Mouse (Mus musculus) kidney, adult 2 months (tissue): Measurements from ENCODE around the gene Osbpl3. TPM values are rescaled to one million over a fixed set of nuclear protein-coding genes. Genes with fewer than 3 reads are reported as not detected.

Experiments
- DNase-seq: peaks from one replicate; pipeline ENCODE4 v3.0.0; 2021
- H3K27ac ChIP-seq: fragments of 200-500 bp; 2 replicates; pipeline ENCODE4 v1.5.1; 2012; ENCODE audit warnings: low read depth, low read length, control low read depth, inconsistent platforms; ENCODE audit not compliant: insufficient read depth
- H3K27me3 ChIP-seq: fragments of 200-500 bp; replicated peaks from 2 replicates; pipeline ENCODE4 v1.6.1; 2012; ENCODE audit warnings: mild to moderate bottlenecking, moderate library complexity, low read length, inconsistent platforms; ENCODE audit not compliant: control insufficient read depth, insufficient read depth
- H3K36me3 ChIP-seq: fragments of 200-500 bp; 2 replicates; pipeline ENCODE4 v1.6.1; 2012; ENCODE audit warnings: mild to moderate bottlenecking, moderate library complexity, low read length, inconsistent platforms; ENCODE audit not compliant: control insufficient read depth, insufficient read depth
- H3K4me1 ChIP-seq: fragments of 200-500 bp; 2 replicates; pipeline ENCODE4 v1.6.1; 2011; ENCODE audit warnings: low read length; ENCODE audit not compliant: control insufficient read depth, insufficient read depth
- H3K4me3 ChIP-seq: fragments of 200-500 bp; 2 replicates; pipeline ENCODE4 v1.5.1; 2011; ENCODE audit warnings: mild to moderate bottlenecking, low read depth, low read length, control low read depth; ENCODE audit not compliant: insufficient read depth
- CTCF ChIP-seq: fragments of 200-500 bp; conservative IDR thresholded peaks from 2 replicates; pipeline ENCODE4 v1.5.1; 2011; ENCODE audit warnings: low read depth, mild to moderate bottlenecking, control low read depth, low read length, moderate library complexity, mixed read lengths; ENCODE audit not compliant: insufficient read depth, insufficient read length
- POLR2A ChIP-seq: fragments of 200-500 bp; IDR thresholded peaks from one replicate; pipeline ENCODE4 v1.6.1; 2011; ENCODE audit warnings: low read depth, low read length, control low read depth
- WGBS: fragments of 180-500 bp; shearing (Covaris S2); methylation state at CpG from one replicate; pipeline ENCODE4 v1.1.7; 2018; 5-methylcytosine and 5-hydroxymethylcytosine counted together
- polyA plus RNA-seq: library from polyadenylated mRNA; depleted of rRNA; stranded (reverse); fragments of >200 nt; gene quantifications from 2 replicates; pipeline ENCODE4 v1.2.3, GENCODE M21; 2012

The Osbpl3 gene
- polyA plus RNA-seq, 1 experiment: 33.0 TPM

DNA sequence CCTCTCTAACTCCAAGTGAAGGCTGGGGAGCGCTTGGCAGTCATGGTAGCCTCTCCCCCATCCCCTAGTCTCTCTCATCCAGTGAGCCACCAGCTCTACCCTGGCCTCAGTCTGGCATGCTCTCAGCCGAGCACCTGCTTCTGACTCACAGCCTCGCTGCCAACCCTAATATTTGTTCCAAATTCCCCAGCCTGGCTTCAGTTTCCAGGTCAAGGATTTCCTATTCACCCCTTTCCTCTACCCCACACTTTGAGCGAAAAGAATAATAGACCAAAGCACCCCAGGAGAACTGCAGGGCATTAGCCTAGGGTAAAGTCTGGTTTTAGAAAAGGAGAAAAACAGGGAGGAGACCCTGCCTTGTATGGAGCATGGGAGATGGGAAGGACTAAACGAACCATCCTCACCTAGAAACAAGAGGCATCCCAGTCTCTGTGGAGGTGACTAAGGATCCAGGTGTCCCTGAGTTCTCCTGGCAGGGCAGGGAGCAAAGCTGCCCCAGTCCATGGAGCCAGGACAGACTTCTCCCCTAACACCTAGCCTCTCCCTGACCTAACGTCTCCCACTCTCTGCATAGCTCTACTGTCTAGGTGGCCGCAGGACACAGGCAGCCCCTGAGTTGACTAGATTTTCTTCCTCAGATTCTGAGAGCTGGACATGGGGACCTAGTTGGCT lies 60.2 kb downstream of the Osbpl3 start:
- peaks cover 50% of the 10 kb centered on the region for H3K4me1 ChIP-seq
- no peaks in the 10 kb centered on the region for H3K36me3 ChIP-seq
- peak overlapping the region; percentile 88 for H3K27ac ChIP-seq
- H3K27me3 ChIP-seq: no peaks in the 10 kb centered on the region
- peak; percentile 65 for DNase-seq
- TF ChIP-seq POLR2A (no peak), CTCF (no peak)
- peak overlapping the region; percentile 39; the same call in 1 of the 2 replicates for H3K4me3 ChIP-seq
- 51% methylated on average over 7 of the region's 7 CpGs for WGBS

DNA sequence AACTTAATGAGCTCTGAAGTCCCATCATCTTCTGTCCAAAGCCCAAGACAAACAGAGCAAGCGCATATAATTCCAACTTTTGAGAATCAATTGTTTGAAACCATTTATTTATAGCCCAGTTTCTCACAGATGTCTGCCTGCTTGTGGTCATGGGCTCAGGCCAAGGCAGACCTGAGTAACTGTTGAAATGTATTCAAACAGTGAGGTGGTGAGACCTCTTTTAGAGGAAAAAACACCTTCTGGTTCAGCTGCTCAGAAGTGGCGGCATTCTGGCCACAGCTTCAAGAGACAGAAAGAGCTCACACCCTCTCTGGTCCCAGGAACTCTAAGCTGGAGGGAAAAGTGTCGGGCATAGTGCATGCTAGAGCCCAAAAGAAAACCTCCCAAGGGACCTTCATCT lies 61.6 kb downstream of the Osbpl3 start:
- peaks cover 48% of the 10 kb centered on the region for H3K4me1 ChIP-seq
- 63% methylated on average over 3 of the region's 3 CpGs for WGBS
- no peak for DNase-seq
- no peaks in the 10 kb centered on the region for H3K27me3 ChIP-seq
- H3K36me3 ChIP-seq: no peaks in the 10 kb centered on the region
- peak overlapping the region; percentile 12; the same call in 1 of the 2 replicates for H3K4me3 ChIP-seq
- H3K27ac ChIP-seq: peak overlapping the region; percentile 46
- TF ChIP-seq CTCF (no peak), POLR2A (no peak)

DNA sequence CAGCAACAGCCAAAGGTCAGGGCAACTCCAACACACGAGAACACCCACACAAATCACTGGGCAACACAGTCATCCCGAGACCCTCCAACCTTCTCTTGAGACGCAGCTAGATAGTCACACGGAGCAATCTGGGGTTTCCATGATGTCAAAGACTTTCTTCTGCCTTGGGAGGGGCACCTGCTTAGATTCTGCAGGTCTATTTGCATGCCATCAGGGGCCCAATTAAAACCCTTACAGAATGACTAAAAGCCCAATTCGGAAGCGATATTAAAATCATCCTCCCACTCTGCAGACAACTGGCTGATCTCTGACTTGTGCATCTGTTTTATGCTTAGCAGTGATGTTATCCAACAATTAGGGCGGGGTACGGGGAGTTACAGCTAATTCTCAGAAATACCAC lies 62.0 kb downstream of the Osbpl3 start:
- Histone ChIP-seq H3K27me3 (no peaks in the 10 kb centered on the region), H3K4me1 (peaks cover 44% of the 10 kb centered on the region), H3K27ac (peak overlapping the region; percentile 46; the same call in 1 of the 2 replicates), H3K4me3 (no peak overlapping the region), H3K36me3 (no peaks in the 10 kb centered on the region)
- no peak for TF ChIP-seq CTCF
- no peak for TF ChIP-seq POLR2A
- no peak for DNase-seq
- 67% methylated on average over 8 of the region's 8 CpGs for WGBS

GRCm38 (mm10) chr6:50391951-50392350 lies 64.0 kb downstream of the Osbpl3 start:
- DNase-seq: no peak
- Histone ChIP-seq H3K27me3 (no peaks in the 10 kb centered on the region), H3K4me3 (no peak overlapping the region), H3K27ac (no peak overlapping the region), H3K36me3 (no peaks in the 10 kb centered on the region), H3K4me1 (peaks cover 30% of the 10 kb centered on the region)
- 89% methylated on average over 3 of the region's 3 CpGs for WGBS
- TF ChIP-seq CTCF (no peak), POLR2A (no peak)

DNA sequence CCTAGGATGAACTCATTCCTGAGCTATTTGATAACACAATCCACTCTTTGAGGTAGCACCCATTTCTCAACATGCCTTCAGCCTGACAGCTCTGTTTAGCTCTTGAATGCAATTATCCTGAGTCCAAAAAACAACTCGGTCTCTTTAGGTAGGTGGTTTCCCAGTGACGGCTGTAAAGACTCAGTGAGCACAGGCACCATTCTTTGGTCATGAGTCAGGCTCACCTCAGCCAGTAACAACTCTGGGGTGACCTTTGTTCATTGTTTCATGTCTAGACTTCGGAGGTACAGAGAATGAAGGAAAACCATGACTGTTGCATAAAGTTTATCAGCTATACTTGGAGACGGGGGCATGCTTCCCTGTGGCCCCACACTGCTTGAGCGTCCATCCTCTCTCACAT lies 65.7 kb downstream of the Osbpl3 start:
- 39% methylated on average over 5 of the region's 5 CpGs for WGBS
- peak; percentile 72 for DNase-seq
- Histone ChIP-seq H3K27me3 (no peaks in the 10 kb centered on the region), H3K4me3 (no peak overlapping the region), H3K36me3 (no peaks in the 10 kb centered on the region), H3K4me1 (peaks cover 15% of the 10 kb centered on the region), H3K27ac (peak overlapping the region; percentile 80; the same call in 1 of the 2 replicates)
- TF ChIP-seq CTCF (no peak), POLR2A (no peak)

GRCm38 (mm10) chr6:50387629-50388028 lies 68.4 kb downstream of the Osbpl3 start:
- WGBS: 51% methylated on average over 5 of the region's 5 CpGs
- Histone ChIP-seq H3K4me1 (peaks cover 21% of the 10 kb centered on the region), H3K36me3 (no peaks in the 10 kb centered on the region), H3K4me3 (no peak overlapping the region), H3K27ac (no peak overlapping the region), H3K27me3 (no peaks in the 10 kb centered on the region)
- DNase-seq: no peak
- TF ChIP-seq POLR2A: no peak

DNA sequence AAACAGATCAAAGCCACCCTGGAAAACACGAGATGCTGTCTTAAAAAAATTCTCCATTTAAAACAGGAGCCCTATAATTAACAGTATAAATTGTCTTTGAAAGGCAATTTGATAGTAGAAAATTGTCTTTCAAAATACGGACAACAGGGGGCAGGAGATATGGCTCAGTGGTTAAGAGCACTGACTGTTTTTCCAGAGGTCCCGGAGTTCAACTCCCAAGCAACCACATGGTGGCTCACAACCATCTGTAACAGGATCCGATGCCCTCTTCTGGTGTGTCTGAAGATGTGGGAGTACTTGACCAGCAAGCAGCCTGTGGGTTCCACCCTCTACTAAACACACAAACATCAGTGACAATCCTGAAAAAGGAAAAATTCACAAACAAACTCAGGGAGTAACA lies 69.5 kb downstream of the Osbpl3 start:
- no peak for DNase-seq
- no peak overlapping the region for H3K27ac ChIP-seq
- WGBS: 65% methylated on average over 4 of the region's 4 CpGs
- no peaks in the 10 kb centered on the region for H3K27me3 ChIP-seq
- H3K4me1 ChIP-seq: peaks cover 25% of the 10 kb centered on the region
- TF ChIP-seq CTCF (no peak), POLR2A (no peak)
- no peaks in the 10 kb centered on the region for H3K36me3 ChIP-seq
- no peak overlapping the region for H3K4me3 ChIP-seq
